Mouse (Mus musculus) MEL (cell line): Measurements from ENCODE around the gene Dppa5a. TPM values are rescaled to one million over a fixed set of nuclear protein-coding genes. Genes with fewer than 3 reads are reported as not detected.

Experiments used
- DNase-seq: peaks from one replicate; pipeline ENCODE4 v3.0.0; 2011; ENCODE audit warnings: low read depth, low spot score
- H3K27ac ChIP-seq: 2 replicates; pipeline ENCODE4 v1.5.1; 2012; ENCODE audit warnings: low read depth, mild to moderate bottlenecking, control low read depth, low read length, moderate library complexity; ENCODE audit not compliant: control insufficient read depth
- H3K27me3 ChIP-seq, 2 experiments: fragments of 150-350 bp in 1 of 2; sonication (generic) in 1 of 2; 2 replicates each; pipeline ENCODE4 v1.6.1; 2012; ENCODE audit warnings: low read length in 2 of 2, mild to moderate bottlenecking in 2 of 2, improper control_type of control experiment in 1 of 2, moderate library complexity in 1 of 2; ENCODE audit not compliant: insufficient read depth in 2 of 2, control insufficient read depth in 1 of 2
- H3K36me3 ChIP-seq, 2 experiments: 2 replicates each; pipeline ENCODE4 v1.6.1; 2012 to 2014; ENCODE audit warnings: low read length in 2 of 2, improper control_type of control experiment in 1 of 2, inconsistent platforms in 1 of 2, mild to moderate bottlenecking in 1 of 2; ENCODE audit not compliant: insufficient read depth in 2 of 2, control insufficient read depth in 1 of 2
- H3K4me1 ChIP-seq, 2 experiments: fragments of 150-350 bp in 1 of 2; sonication (generic) in 1 of 2; 2 replicates each; pipeline ENCODE4 v1.6.1; 2012; ENCODE audit warnings: low read length in 2 of 2, improper control_type of control experiment in 1 of 2, mild to moderate bottlenecking in 1 of 2; ENCODE audit not compliant: insufficient read depth in 2 of 2, control insufficient read depth in 1 of 2
- H3K4me3 ChIP-seq, 2 experiments: fragments of 150-350 bp in 1 of 2; sonication (generic) in 1 of 2; 2 replicates each; pipeline ENCODE4 v1.5.1; 2012; ENCODE audit warnings: low read depth in 2 of 2, low read length in 2 of 2, mild to moderate bottlenecking in 2 of 2, moderate library complexity in 2 of 2, control low read depth in 1 of 2, improper control_type of control experiment in 1 of 2; ENCODE audit not compliant: control insufficient read depth in 1 of 2, insufficient read depth in 1 of 2
- H3K79me2 ChIP-seq: 2 replicates; pipeline ENCODE4 v1.6.1; 2012; ENCODE audit warnings: mild to moderate bottlenecking, low read length, moderate library complexity; ENCODE audit not compliant: control insufficient read depth, poor library complexity, insufficient read depth
- H3K9ac ChIP-seq: 2 replicates; pipeline ENCODE4 v1.6.1; 2012; ENCODE audit warnings: low read depth, mild to moderate bottlenecking, control low read depth, low read length, moderate library complexity; ENCODE audit not compliant: control insufficient read depth, poor library complexity, severe bottlenecking
- H3K9me3 ChIP-seq: fragments of 150-350 bp; sonication (generic); replicated peaks from 2 replicates; pipeline ENCODE4 v1.6.1; 2012; ENCODE audit warnings: mild to moderate bottlenecking, low read length, improper control_type of control experiment, moderate library complexity; ENCODE audit not compliant: insufficient read depth
- BHLHE40 ChIP-seq: IDR thresholded peaks from 2 replicates; pipeline ENCODE4 v1.6.1; 2012; ENCODE audit warnings: low read depth, mild to moderate bottlenecking, inconsistent platforms, low read length, improper control_type of control experiment, borderline replicate concordance
- CTCF ChIP-seq, 3 experiments: IDR thresholded peaks in 2 of 3; conservative IDR thresholded peaks in 1 of 3; 2 replicates each; pipeline ENCODE4 v1.5.1; 2011 to 2012; ENCODE audit warnings: low read length in 3 of 3, low read depth in 2 of 3, mild to moderate bottlenecking in 2 of 3, improper control_type of control experiment in 1 of 3, inconsistent platforms in 1 of 3, mixed read lengths in 1 of 3, moderate library complexity in 1 of 3; ENCODE audit not compliant: control insufficient read depth in 1 of 3, insufficient read depth in 1 of 3, poor library complexity in 1 of 3, severe bottlenecking in 1 of 3
- E2F4 ChIP-seq: IDR thresholded peaks from 2 replicates; pipeline ENCODE4 v1.6.1; 2011; ENCODE audit warnings: low read depth, low read length, improper control_type of control experiment, borderline replicate concordance
- GABPA ChIP-seq: IDR thresholded peaks from 2 replicates; pipeline ENCODE4 v1.6.1; 2012; ENCODE audit warnings: low read depth, mild to moderate bottlenecking, inconsistent platforms, low read length, improper control_type of control experiment, moderate library complexity
- GATA1 ChIP-seq: IDR thresholded peaks from 2 replicates; pipeline ENCODE4 v1.6.1; 2011; ENCODE audit warnings: low read depth, low read length, improper control_type of control experiment
- HCFC1 ChIP-seq: IDR thresholded peaks from 2 replicates; pipeline ENCODE4 v1.6.1; 2012; ENCODE audit warnings: low read depth, mild to moderate bottlenecking, inconsistent platforms, low read length, improper control_type of control experiment, moderate library complexity
- JUND ChIP-seq: IDR thresholded peaks from 2 replicates; pipeline ENCODE4 v1.6.1; 2011; ENCODE audit warnings: low read depth, mild to moderate bottlenecking, improper control_type of control experiment, low read length
- KAT2A ChIP-seq: conservative IDR thresholded peaks from 2 replicates; pipeline ENCODE4 v1.6.1; 2012; ENCODE audit warnings: low read depth, low read length, improper control_type of control experiment, inconsistent platforms
- MAFK ChIP-seq: IDR thresholded peaks from 2 replicates; pipeline ENCODE4 v1.6.1; 2011; ENCODE audit warnings: low read depth, mild to moderate bottlenecking, low read length, improper control_type of control experiment, borderline replicate concordance
- MEF2A ChIP-seq: IDR thresholded peaks from 2 replicates; pipeline ENCODE4 v1.6.1; 2014; ENCODE audit warnings: low read depth, mild to moderate bottlenecking, inconsistent platforms, low read length, improper control_type of control experiment; ENCODE audit not compliant: poor library complexity, insufficient replicate concordance, severe bottlenecking; ENCODE audit errors: extremely low read depth
- MXI1 ChIP-seq: IDR thresholded peaks from 2 replicates; pipeline ENCODE4 v1.6.1; 2011; ENCODE audit warnings: mild to moderate bottlenecking, low read depth, low read length, improper control_type of control experiment
- NELFE ChIP-seq: IDR thresholded peaks from 2 replicates; pipeline ENCODE4 v1.6.1; 2011; ENCODE audit warnings: low read depth, low read length, improper control_type of control experiment
- NRF1 ChIP-seq: IDR thresholded peaks from 2 replicates; pipeline ENCODE4 v1.6.1; 2014; ENCODE audit warnings: low read depth, mild to moderate bottlenecking, inconsistent platforms, low read length, improper control_type of control experiment, moderate library complexity; ENCODE audit not compliant: poor library complexity, insufficient read depth, severe bottlenecking
- POLR2A ChIP-seq, 2 experiments: IDR thresholded peaks; 2 replicates each; pipeline ENCODE4 v1.6.1; 2011 to 2012; ENCODE audit warnings: low read length in 2 of 2, mild to moderate bottlenecking in 2 of 2, control low read depth in 1 of 2, improper control_type of control experiment in 1 of 2, low read depth in 1 of 2, moderate library complexity in 1 of 2; ENCODE audit not compliant: control insufficient read depth in 1 of 2, insufficient read depth in 1 of 2, poor library complexity in 1 of 2
- POLR2AphosphoS2 ChIP-seq: IDR thresholded peaks from 2 replicates; pipeline ENCODE4 v1.6.1; 2011; ENCODE audit warnings: low read length, improper control_type of control experiment
- RCOR1 ChIP-seq: IDR thresholded peaks from 2 replicates; pipeline ENCODE4 v1.6.1; 2012; ENCODE audit warnings: low read depth, mild to moderate bottlenecking, inconsistent platforms, low read length, improper control_type of control experiment
- SIN3A ChIP-seq: IDR thresholded peaks from 2 replicates; pipeline ENCODE4 v1.6.1; 2012; ENCODE audit warnings: low read length, improper control_type of control experiment, inconsistent platforms
- TAL1 ChIP-seq: IDR thresholded peaks from 2 replicates; pipeline ENCODE4 v1.6.1; 2012; ENCODE audit warnings: mild to moderate bottlenecking, inconsistent platforms, low read length, moderate library complexity, mixed read lengths
- UBTF ChIP-seq: IDR thresholded peaks from 2 replicates; pipeline ENCODE4 v1.6.1; 2012; ENCODE audit warnings: low read depth, mild to moderate bottlenecking, inconsistent platforms, low read length, improper control_type of control experiment, moderate library complexity, borderline replicate concordance; ENCODE audit not compliant: insufficient read depth
- USF1 ChIP-seq: IDR thresholded peaks from 2 replicates; pipeline ENCODE4 v1.6.1; 2014; ENCODE audit warnings: low read depth, mild to moderate bottlenecking, inconsistent platforms, low read length, improper control_type of control experiment, moderate library complexity
- USF2 ChIP-seq, 2 experiments: IDR thresholded peaks; 2 replicates each; pipeline ENCODE4 v1.6.1; 2011 to 2012; ENCODE audit warnings: improper control_type of control experiment in 2 of 2, low read length in 2 of 2, borderline replicate concordance in 1 of 2, inconsistent platforms in 1 of 2, low read depth in 1 of 2, mild to moderate bottlenecking in 1 of 2; ENCODE audit not compliant: insufficient read depth in 1 of 2
- ZC3H11A ChIP-seq: IDR thresholded peaks from 2 replicates; pipeline ENCODE4 v1.6.1; 2012; ENCODE audit warnings: low read depth, mild to moderate bottlenecking, inconsistent platforms, low read length, improper control_type of control experiment
- ZKSCAN1 ChIP-seq: IDR thresholded peaks from 2 replicates; pipeline ENCODE4 v1.6.1; 2012; ENCODE audit warnings: low read depth, mild to moderate bottlenecking, inconsistent platforms, low read length, improper control_type of control experiment, moderate library complexity
- ZMIZ1 ChIP-seq: IDR thresholded peaks from 2 replicates; pipeline ENCODE4 v1.6.1; 2012; ENCODE audit warnings: low read depth, mild to moderate bottlenecking, inconsistent platforms, low read length, improper control_type of control experiment, moderate library complexity
- polyA plus RNA-seq, 2 experiments: library from polyadenylated mRNA; stranded (reverse) in 1 of 2; unstranded in 1 of 2; fragments of >175 nt in 1 of 2; fragments of >200 nt in 1 of 2; gene quantifications; 2 replicates each; pipeline versions ENCODE4 v1.2.1 to v1.2.4; 2012; ENCODE audit warnings: low replicate concordance in 2 of 2, low read depth in 1 of 2; ENCODE audit not compliant: insufficient read length in 2 of 2, insufficient read depth in 1 of 2, missing spikeins in 1 of 2
- total RNA-seq: library from RNA; depleted of rRNA; stranded (reverse); fragments of 300-350 nt; gene quantifications from 2 replicates; pipeline ENCODE4 v1.2.3, GENCODE M21; 2012

The Dppa5a gene
- total and polyA plus RNA-seq, 3 experiments, result 0.19 TPM; not detected in 2

DNA sequence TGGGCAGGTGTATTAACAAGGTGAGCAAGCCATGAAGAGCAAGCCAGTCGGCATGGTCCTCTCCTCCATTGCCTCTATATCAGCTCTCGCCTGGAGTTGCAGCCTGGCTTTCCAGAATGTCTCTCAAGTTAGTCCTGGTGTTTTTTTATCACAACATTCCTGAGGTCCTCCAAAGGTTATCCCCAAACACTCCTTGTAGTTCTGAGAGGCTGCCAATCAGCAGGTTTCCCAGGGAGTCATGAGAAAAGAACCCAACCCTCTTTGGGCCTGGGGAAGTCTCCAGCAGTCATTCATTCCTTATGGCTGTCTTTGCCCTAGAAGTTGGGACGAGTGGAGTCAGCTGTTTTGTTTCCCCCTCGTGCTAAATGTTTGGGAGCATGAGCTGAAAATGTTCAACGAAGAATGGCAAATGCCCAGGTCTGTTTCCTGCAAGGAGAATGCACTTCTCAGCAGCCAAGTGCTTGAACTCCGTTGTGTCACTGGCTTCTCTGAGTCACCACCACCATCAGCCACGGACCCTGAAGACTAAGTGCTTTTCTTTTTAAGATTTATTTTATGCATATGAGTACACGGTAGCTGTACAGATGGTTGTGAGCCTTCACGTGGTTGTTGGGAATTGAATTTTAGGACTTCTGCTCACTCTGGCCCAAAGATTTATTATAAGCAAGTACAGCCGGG, 5.0 kb upstream of the Dppa5a start:
- no peak overlapping the region for H3K9ac ChIP-seq
- H3K9me3 ChIP-seq, result no peaks in the 10 kb centered on the region
- DNase-seq, result no peak
- H3K4me1 ChIP-seq, result no peaks in the 10 kb centered on the region
- no peaks in the 10 kb centered on the region for H3K79me2 ChIP-seq
- H3K36me3 ChIP-seq, result no peaks in the 10 kb centered on the region
- no peak overlapping the region for H3K4me3 ChIP-seq
- TF ChIP-seq MXI1, result no peak
- no peak for TF ChIP-seq MEF2A
- TF ChIP-seq GABPA, result no peak
- TF ChIP-seq E2F4, result no peak
- no peak for TF ChIP-seq GATA1
- TF ChIP-seq MAFK, result no peak
- TF ChIP-seq USF2 (IDR thresholded peaks at IDR 0.05; ENCODE audit: borderline replicate concordance in 1 of 2, insufficient read depth in 1 of 2, low read depth in 1 of 2, low read length in 2 of 2), result no peak
- no peak for TF ChIP-seq JUND
- H3K27ac ChIP-seq, result no peak overlapping the region
- H3K27me3 ChIP-seq, result peaks cover 4 to 13% of the 10 kb centered on the region in 2 experiments; a peak in 3 of 4 replicates

DNA sequence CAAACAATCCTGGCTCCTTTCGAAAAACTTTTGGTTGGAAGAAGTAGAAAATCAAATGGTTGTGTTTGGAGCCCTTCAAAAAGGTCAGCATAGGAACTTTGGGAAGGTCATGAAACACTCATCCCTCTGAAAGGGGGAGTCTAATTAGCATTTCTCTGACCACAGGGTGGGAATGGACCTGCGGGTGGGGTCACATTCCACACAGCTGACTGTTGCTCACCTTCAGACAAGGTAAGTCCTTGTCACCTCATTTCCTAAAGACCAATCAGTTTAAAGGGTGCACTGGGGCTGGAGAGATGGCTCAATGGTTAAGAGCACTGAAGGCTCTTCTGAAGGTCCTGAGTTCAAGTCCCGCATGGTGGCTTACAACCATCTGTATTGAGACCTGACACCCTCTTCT, 3.5 kb upstream of the Dppa5a start:
- no peak for DNase-seq
- H3K4me3 ChIP-seq, result no peak overlapping the region
- TF ChIP-seq USF1 (no peak), SIN3A (no peak), JUND (no peak), BHLHE40 (no peak), GABPA (no peak)
- H3K4me1 ChIP-seq, result no peaks in the 10 kb centered on the region
- no peaks in the 10 kb centered on the region for H3K79me2 ChIP-seq
- H3K36me3 ChIP-seq, result no peaks in the 10 kb centered on the region
- H3K9ac ChIP-seq, result no peak overlapping the region
- no peaks in the 10 kb centered on the region for H3K9me3 ChIP-seq
- H3K27ac ChIP-seq, result no peak overlapping the region
- H3K27me3 ChIP-seq, result peaks cover 2 to 13% of the 10 kb centered on the region in 2 experiments; a peak in 3 of 4 replicates

DNA sequence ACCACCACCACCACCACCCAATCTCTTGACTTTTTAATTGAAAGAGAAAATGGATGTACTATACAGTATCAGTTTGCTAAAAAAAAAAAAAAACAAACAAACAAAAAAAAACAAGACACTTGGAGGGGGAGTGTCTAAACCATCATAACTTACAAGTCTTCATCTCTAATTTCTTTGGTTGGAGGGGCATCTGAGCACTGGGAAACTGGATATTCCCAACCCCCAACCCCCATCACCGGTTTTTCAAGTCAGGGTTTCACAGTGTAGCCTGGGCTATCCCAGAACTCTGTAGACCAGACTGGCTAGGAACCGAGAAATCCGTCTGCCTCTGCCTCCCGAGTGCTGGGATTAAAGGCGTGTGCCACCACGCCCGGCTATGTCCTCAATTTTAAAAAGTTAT, 1.8 kb upstream of the Dppa5a start:
- Histone ChIP-seq H3K9ac (no peak overlapping the region), H3K27ac (no peak overlapping the region)
- DNase-seq, result no peak
- TF ChIP-seq ZC3H11A (no peak), NELFE (no peak), USF2 (IDR thresholded peaks at IDR 0.05; ENCODE audit: borderline replicate concordance in 1 of 2, insufficient read depth in 1 of 2, low read depth in 1 of 2, low read length in 2 of 2) (no peak), ZMIZ1 (no peak), POLR2A (IDR thresholded peaks at IDR 0.05; ENCODE audit: control insufficient read depth in 1 of 2, insufficient read depth in 1 of 2, low read depth in 1 of 2, low read length in 2 of 2, poor library complexity in 1 of 2) (no peak), HCFC1 (no peak), KAT2A (no peak), UBTF (no peak), USF1 (no peak), RCOR1 (no peak), CTCF (IDR thresholded peaks at IDR 0.05 in 2 of 3, conservative IDR thresholded peaks at IDR 0.05 in 1 of 3; ENCODE audit: control insufficient read depth in 1 of 3, insufficient read depth in 1 of 3, low read depth in 2 of 3, low read length in 3 of 3, poor library complexity in 1 of 3, severe bottlenecking in 1 of 3) (no peak), ZKSCAN1 (no peak), NRF1 (no peak), POLR2AphosphoS2 (no peak), E2F4 (no peak), TAL1 (no peak)

More for the DNA sequence above, 1.8 kb upstream of the Dppa5a start:
- H3K27me3 ChIP-seq, result peaks cover 2 to 7% of the 10 kb centered on the region in 2 experiments; a peak in 2 of 4 replicates
- H3K4me3 ChIP-seq, result no peak overlapping the region
- peaks cover 0 to 2% of the 10 kb centered on the region in 2 experiments; a peak in 2 of 4 replicates for H3K36me3 ChIP-seq
- no peaks in the 10 kb centered on the region for H3K79me2 ChIP-seq
- no peaks in the 10 kb centered on the region for H3K9me3 ChIP-seq
- peaks cover 0 to 4% of the 10 kb centered on the region in 2 experiments; a peak in 1 of 4 replicates for H3K4me1 ChIP-seq
